Mouse (Mus musculus) liver, adult 2 months (tissue): Measurements from ENCODE around the gene F3.

Experiments used
- CTCF ChIP-seq: fragments of 200-500 bp; IDR thresholded peaks from 2 replicates; pipeline ENCODE4 v1.5.1; 2011; ENCODE audit warnings: low read depth, low read length, control low read depth
- POLR2A ChIP-seq: fragments of 200-500 bp; IDR thresholded peaks from 2 replicates; pipeline ENCODE4 v1.6.1; 2011; ENCODE audit warnings: low read length, control low read depth; ENCODE audit not compliant: insufficient read depth; ENCODE audit errors: extremely low read depth

DNA sequence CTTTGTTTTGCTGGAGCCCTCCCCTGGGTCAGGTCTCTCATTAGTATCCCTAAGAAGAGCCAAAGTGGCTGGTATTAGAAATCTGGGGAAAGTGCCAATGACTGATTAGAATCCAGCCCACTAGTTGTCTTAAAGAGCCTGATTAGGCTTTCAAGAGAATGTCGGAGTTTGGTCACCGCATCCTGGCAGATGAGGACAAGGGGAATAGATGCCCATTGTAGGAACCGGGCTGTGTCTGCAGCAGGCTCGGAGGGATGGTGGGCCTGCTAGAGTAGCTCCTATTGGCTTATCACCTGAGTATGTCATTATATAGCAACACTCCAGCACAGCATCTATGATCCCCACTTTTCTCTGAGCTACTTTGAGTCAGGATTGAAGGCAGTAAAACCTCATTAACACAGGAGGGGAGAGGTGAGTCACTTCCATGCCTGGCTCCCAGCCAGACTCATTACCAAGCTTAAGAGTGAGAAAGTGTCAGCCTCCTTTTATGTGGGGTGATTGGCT is 36.9 kb upstream of the F3 start:
- no peak for TF ChIP-seq CTCF
- no peak for TF ChIP-seq POLR2A
